ENCODE assay signal across 8 mouse cellular contexts in the genomic region with DNA sequence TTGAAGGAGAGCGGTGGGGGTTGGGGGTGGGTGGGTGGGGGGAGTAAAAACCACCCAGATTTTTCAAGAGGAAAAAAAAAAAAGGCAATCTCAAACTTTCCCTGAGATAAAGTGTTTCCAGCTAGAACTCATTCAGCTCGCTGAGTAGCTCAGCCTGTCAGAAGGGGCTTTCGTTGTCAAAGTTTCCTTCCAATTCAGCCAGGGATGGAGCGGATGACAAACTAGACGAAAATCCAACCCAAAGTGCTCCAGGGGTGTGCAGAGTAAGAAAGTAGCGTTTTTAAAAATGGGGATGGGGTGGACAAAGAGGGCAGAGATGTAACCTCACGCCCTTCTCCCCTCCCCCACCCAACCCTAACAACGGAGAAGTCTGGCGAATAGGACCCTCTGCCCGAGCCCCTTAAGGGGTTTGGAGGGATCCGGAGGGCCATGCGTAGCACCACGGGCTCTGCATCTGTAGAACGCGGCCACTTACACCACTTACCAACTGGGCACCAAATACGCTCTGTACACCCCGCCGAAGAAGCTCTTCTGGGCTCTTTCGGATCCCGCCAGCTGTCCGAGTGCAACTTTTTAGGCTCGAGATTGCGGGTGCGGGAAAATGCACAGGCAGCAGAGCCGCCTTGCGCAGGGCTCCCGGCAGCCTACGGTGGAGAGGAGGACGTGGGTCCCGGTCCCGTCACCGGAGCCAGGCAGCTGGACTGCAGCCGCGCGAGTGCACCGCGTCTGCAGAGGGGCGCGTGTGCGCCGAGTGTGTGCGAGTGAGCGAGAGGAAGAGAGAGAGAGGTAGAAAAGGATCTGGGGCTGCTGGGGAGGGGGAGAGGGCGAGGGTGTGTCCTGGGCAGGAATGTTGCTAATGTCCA.
DNase-seq lines count a peak whose midpoint lies in the region; ATAC-seq lines count a peak whose summit lies in the region.

No protein-coding gene starts in this region.

- no peak for DNase-seq in kidney, adult 8-10 months
- peak; percentile 37 to 53 for DNase-seq in adrenal gland, postnatal 36 days
- DNase-seq in gastrocnemius, postnatal 36 days: peak; percentile 11 to 39
- peak; percentile 51 for DNase-seq in lung, postnatal 10 days
- no peak for DNase-seq in spleen, postnatal 10 days (ENCODE audit: low spot score in 2 of 2)

- intact Hi-C loops in gastrocnemius, postnatal 36 days (cut with DNase I): no loop called here

- no peaks in the 10 kb centered on the region for H3K36me3 ChIP-seq in kidney, embryonic 14.5 days (ENCODE audit: control insufficient read depth, insufficient read depth, low read length)
- H3K36me3 ChIP-seq in intestine, embryonic 15.5 days: no peaks in the 10 kb centered on the region
- no peaks in the 10 kb centered on the region for H3K36me3 ChIP-seq in stomach, embryonic 15.5 days

- peak overlapping the region; percentile 63 for H3K9ac ChIP-seq in kidney, embryonic 14.5 days (ENCODE audit: low read depth, low read length)
- H3K9ac ChIP-seq in intestine, embryonic 15.5 days: peak overlapping the region; percentile 65
- H3K9ac ChIP-seq in stomach, embryonic 15.5 days: peak overlapping the region; percentile 35

- H3K27ac ChIP-seq in kidney, embryonic 14.5 days (ENCODE audit: low read depth, low read length): peak overlapping the region; percentile 51; the same call in 1 of the 2 replicates
- peak overlapping the region; percentile 48; the same call in 1 of the 2 replicates for H3K27ac ChIP-seq in intestine, embryonic 15.5 days
- peak overlapping the region; percentile 69 for H3K27ac ChIP-seq in stomach, embryonic 15.5 days

- H3K27me3 ChIP-seq in kidney, embryonic 14.5 days (ENCODE audit: control insufficient read depth, insufficient read depth, low read length): 0 out of 2 replicates have a peak, but pooled peaks cover 6% of the 10 kb centered on the region
- no peaks in the 10 kb centered on the region for H3K27me3 ChIP-seq in intestine, embryonic 15.5 days (replicated peaks)
- H3K27me3 ChIP-seq in stomach, embryonic 15.5 days (replicated peaks): no peaks in the 10 kb centered on the region; the same call in 1 of the 2 replicates

- peak; percentile 81 for ATAC-seq in kidney, embryonic 14.5 days (ENCODE audit: low FRiP score, low TSS enrichment)
- peak; percentile 85 for ATAC-seq in intestine, embryonic 15.5 days
- peak; percentile 84 for ATAC-seq in stomach, embryonic 15.5 days (ENCODE audit: insufficient read depth, low FRiP score, low read depth)

- peak overlapping the region; percentile 71 for H3K4me2 ChIP-seq in kidney, embryonic 14.5 days (replicated peaks; ENCODE audit: low read depth, low read length)
- H3K4me2 ChIP-seq in intestine, embryonic 15.5 days (replicated peaks): peak overlapping the region; percentile 96
- peak overlapping the region; percentile 85 for H3K4me2 ChIP-seq in stomach, embryonic 15.5 days

- WGBS in kidney, embryonic 14.5 days: under 1% methylated on average over 44 of the region's 44 CpGs
- WGBS in intestine, embryonic 15.5 days: under 1% methylated on average over 44 of the region's 44 CpGs
- under 1% methylated on average over 43 of the region's 44 CpGs for WGBS in stomach, embryonic 15.5 days

- H3K4me1 ChIP-seq in kidney, embryonic 14.5 days (ENCODE audit: control insufficient read depth, insufficient read depth, low read length): peaks cover 7% of the 10 kb centered on the region; the same call in 1 of the 2 replicates
- 0 out of 2 replicates have a peak, but pooled peaks cover 11% of the 10 kb centered on the region for H3K4me1 ChIP-seq in intestine, embryonic 15.5 days (replicated peaks)
- peaks cover 4% of the 10 kb centered on the region for H3K4me1 ChIP-seq in stomach, embryonic 15.5 days

- peak overlapping the region; percentile 61 for H3K4me3 ChIP-seq in kidney, embryonic 14.5 days (ENCODE audit: low read length)
- H3K4me3 ChIP-seq in intestine, embryonic 15.5 days (replicated peaks): peak overlapping the region; percentile 60
- H3K4me3 ChIP-seq in stomach, embryonic 15.5 days (replicated peaks): peak overlapping the region; percentile 62

- H3K9me3 ChIP-seq in kidney, embryonic 14.5 days (ENCODE audit: control insufficient read depth, low read length): no peaks in the 10 kb centered on the region
- no peaks in the 10 kb centered on the region for H3K9me3 ChIP-seq in intestine, embryonic 15.5 days
- no peaks in the 10 kb centered on the region for H3K9me3 ChIP-seq in stomach, embryonic 15.5 days

Comparison
In these comparisons a context has a peak if more than half of its experiments do, and no peak if none do; other contexts are left out.
1. DNase-seq: peak in adrenal gland, postnatal 36 days (2 of 2), gastrocnemius, postnatal 36 days (2 of 2) and lung, postnatal 10 days (single experiment); none in kidney, adult 8-10 months (0 of 2) and spleen, postnatal 10 days (0 of 2).
2. Peak in every context shown above with its lines, with median percentiles within 50 percentile points of each other: ATAC-seq, H3K27ac ChIP-seq, H3K4me2 ChIP-seq, H3K4me3 ChIP-seq and H3K9ac ChIP-seq.